Mouse (Mus musculus) heart, postnatal 4 days (tissue): ENCODE results near the gene Rnf123. TPM values are rescaled to one million over a fixed set of nuclear protein-coding genes. Genes with fewer than 3 reads are reported as not detected.
A peak's percentile ranks its signal among the peaks of the same experiment; 100 is the strongest.

ENCODE experiments used
- DNase-seq: peaks from one replicate; pipeline ENCODE4 v3.0.0; 2021
- total RNA-seq, 2 experiments: library from RNA; stranded (reverse); gene quantifications; 2 replicates each; pipeline ENCODE4 v1.2.3; 2021

Gene Rnf123
- total RNA-seq, result 10 to 100 TPM; 62.6 to 63.4 TPM

- no peak for DNase-seq
Observed at GRCm38 (mm10) chr9:108082988-108083431, at the start of gene Rnf123. TSS of gene Rnf123 (minus strand) at chr9:108083346.

GRCm38 (mm10) chr9:108132373-108132772 lies 49.2 kb upstream of the Rnf123 start:
- no peak for DNase-seq

- DNase-seq, result no peak
Observed at GRCm38 (mm10) chr9:108131502-108131901, 48.4 kb upstream of the Rnf123 start.

- DNase-seq, result no peak
Observed at GRCm38 (mm10) chr9:108129042-108129948, 46.1 kb upstream of the Rnf123 start.

GRCm38 (mm10) chr9:108128248-108128647 lies 45.1 kb upstream of the Rnf123 start:
- no peak for DNase-seq

GRCm38 (mm10) chr9:108126436-108127180 lies 43.5 kb upstream of the Rnf123 start:
- DNase-seq, result no peak

- no peak for DNase-seq
Observed at GRCm38 (mm10) chr9:108125731-108126130, 42.6 kb upstream of the Rnf123 start.

- DNase-seq, result no peak
Observed at GRCm38 (mm10) chr9:108123916-108124315, 40.8 kb upstream of the Rnf123 start.

GRCm38 (mm10) chr9:108121170-108121969 lies 38.2 kb upstream of the Rnf123 start:
- no peak for DNase-seq

- no peak for DNase-seq
Observed at GRCm38 (mm10) chr9:108120671-108121070, 37.5 kb upstream of the Rnf123 start.

- peak; percentile 59 for DNase-seq
Observed at GRCm38 (mm10) chr9:108119891-108120411, 36.8 kb upstream of the Rnf123 start.

- no peak for DNase-seq
Observed at GRCm38 (mm10) chr9:108117143-108117542, 34.0 kb upstream of the Rnf123 start.

GRCm38 (mm10) chr9:108115290-108116077 lies 32.3 kb upstream of the Rnf123 start:
- DNase-seq, result no peak

GRCm38 (mm10) chr9:108112719-108113340 lies 29.7 kb upstream of the Rnf123 start:
- no peak for DNase-seq

- DNase-seq, result no peak
Observed at GRCm38 (mm10) chr9:108111593-108112121, 28.5 kb upstream of the Rnf123 start.

- peak; percentile 24 for DNase-seq
Observed at GRCm38 (mm10) chr9:108111101-108111592, 28.0 kb upstream of the Rnf123 start.

- no peak for DNase-seq
Observed at GRCm38 (mm10) chr9:108110160-108110559, 27.0 kb upstream of the Rnf123 start.

GRCm38 (mm10) chr9:108107867-108108266 lies 24.7 kb upstream of the Rnf123 start:
- DNase-seq, result no peak

- DNase-seq, result no peak
Observed at GRCm38 (mm10) chr9:108106090-108106489, 22.9 kb upstream of the Rnf123 start.

- no peak for DNase-seq
Observed at GRCm38 (mm10) chr9:108105549-108105863, 22.4 kb upstream of the Rnf123 start.
